Mouse (Mus musculus): ENCODE data around the gene Frmd6. TPM values are rescaled to one million over a fixed set of nuclear protein-coding genes. Genes with fewer than 3 reads are reported as not detected.

Frmd6 gene
- polyA plus RNA-seq, 1 experiment from 2014 or later, result 68.9 TPM

DNA sequence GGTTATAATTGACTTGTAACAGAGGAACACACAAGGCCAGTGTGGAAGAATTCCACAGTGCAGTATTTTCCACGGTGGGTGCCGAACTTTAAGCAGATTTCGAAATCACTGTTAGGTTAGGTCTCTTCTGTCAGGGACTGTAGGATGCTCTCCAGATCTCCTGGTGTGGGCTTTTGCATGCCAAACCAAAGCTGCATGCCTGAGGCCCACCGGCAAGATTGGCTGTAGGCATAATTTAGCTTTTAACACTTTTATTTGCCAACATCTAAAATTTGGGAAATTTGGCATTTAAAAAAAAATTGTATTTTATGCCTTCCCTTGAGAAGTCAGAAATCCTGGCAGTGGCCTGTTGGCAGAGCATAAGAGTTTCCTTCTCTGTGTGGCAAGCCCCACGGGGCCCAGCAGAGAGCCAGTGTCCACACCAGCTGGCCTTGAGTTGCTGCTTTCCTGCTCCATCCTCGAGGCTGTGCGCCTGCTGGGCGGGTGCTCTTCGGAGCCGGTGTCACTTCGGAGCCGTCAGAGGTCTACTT, 12.5 kb downstream of the Frmd6 start:
- no peak for ATAC-seq (replicated peaks; ENCODE audit: insufficient number of reproducible peaks, low FRiP score, low TSS enrichment, low read depth)
- Histone ChIP-seq H3K4me2 (ENCODE audit: low read depth, low read length) (no peak overlapping the region), H3K9ac (replicated peaks; ENCODE audit: low read length) (no peak overlapping the region), H3K27ac (replicated peaks; ENCODE audit: low read depth, low read length) (no peak overlapping the region), H3K36me3 (replicated peaks; ENCODE audit: control insufficient read depth, insufficient read depth, low read depth, low read length) (no peaks in the 10 kb centered on the region), H3K27me3 (ENCODE audit: control insufficient read depth, insufficient read depth, low read length) (no peaks in the 10 kb centered on the region), H3K9me3 (replicated peaks; ENCODE audit: control insufficient read depth, low read length) (no peaks in the 10 kb centered on the region), H3K4me1 (ENCODE audit: control insufficient read depth, insufficient read depth, low read length) (no peaks in the 10 kb centered on the region), H3K4me3 (ENCODE audit: low read depth, low read length) (no peak overlapping the region)
- no peak for DNase-seq (ENCODE audit: low spot score)
- 69% methylated on average over 12 of the region's 12 CpGs for WGBS

DNA sequence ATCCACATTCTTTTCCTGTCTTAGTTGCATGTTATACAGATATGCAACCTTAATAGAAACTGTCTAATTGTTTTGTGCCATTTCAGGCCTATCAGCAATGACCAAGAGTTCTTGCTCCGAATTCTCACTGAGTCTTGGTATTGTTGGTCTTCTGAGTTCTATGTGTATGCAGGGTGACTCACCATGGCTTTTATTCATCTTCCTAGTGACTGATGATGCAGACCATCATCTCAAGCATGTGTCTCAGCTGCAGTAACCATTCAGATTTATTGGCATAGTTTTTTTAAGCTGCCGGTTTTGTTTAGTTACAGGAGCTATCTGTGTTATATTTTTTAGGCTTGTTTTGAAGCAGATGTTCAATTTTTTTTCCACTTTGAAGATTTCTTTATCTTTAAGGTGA, 20.1 kb downstream of the Frmd6 start:
- H3K4me3 ChIP-seq (ENCODE audit: low read depth, low read length), result no peak overlapping the region
- ATAC-seq (replicated peaks; ENCODE audit: insufficient number of reproducible peaks, low FRiP score, low TSS enrichment, low read depth) (no peak), DNase-seq (ENCODE audit: low spot score) (no peak)
- H3K27ac ChIP-seq (replicated peaks; ENCODE audit: low read depth, low read length), result no peak overlapping the region
- H3K4me2 ChIP-seq (ENCODE audit: low read depth, low read length), result no peak overlapping the region
- no peaks in the 10 kb centered on the region for H3K9me3 ChIP-seq (replicated peaks; ENCODE audit: control insufficient read depth, low read length)
- WGBS, result 94% methylated on average over 2 of the region's 2 CpGs
- no peaks in the 10 kb centered on the region for H3K4me1 ChIP-seq (ENCODE audit: control insufficient read depth, insufficient read depth, low read length)
- H3K9ac ChIP-seq (replicated peaks; ENCODE audit: low read length), result no peak overlapping the region
- H3K27me3 ChIP-seq (ENCODE audit: control insufficient read depth, insufficient read depth, low read length), result no peaks in the 10 kb centered on the region
- H3K36me3 ChIP-seq (replicated peaks; ENCODE audit: control insufficient read depth, insufficient read depth, low read depth, low read length), result no peaks in the 10 kb centered on the region

- no peak overlapping the region for H3K4me3 ChIP-seq (ENCODE audit: low read depth, low read length)
- H3K4me1 ChIP-seq (ENCODE audit: control insufficient read depth, insufficient read depth, low read length), result no peaks in the 10 kb centered on the region; the same call in 1 of the 2 replicates
- no peaks in the 10 kb centered on the region for H3K27me3 ChIP-seq (ENCODE audit: control insufficient read depth, insufficient read depth, low read length)
- ATAC-seq (replicated peaks; ENCODE audit: insufficient number of reproducible peaks, low FRiP score, low TSS enrichment, low read depth), result no peak
- WGBS, result 87% methylated on average over 9 of the region's 9 CpGs
- H3K9ac ChIP-seq (replicated peaks; ENCODE audit: low read length), result no peak overlapping the region
- no peak overlapping the region; the same call in 1 of the 2 replicates for H3K27ac ChIP-seq (replicated peaks; ENCODE audit: low read depth, low read length)
- no peak overlapping the region for H3K4me2 ChIP-seq (ENCODE audit: low read depth, low read length)
- no peak for DNase-seq (ENCODE audit: low spot score)
- no peaks in the 10 kb centered on the region for H3K9me3 ChIP-seq (replicated peaks; ENCODE audit: control insufficient read depth, low read length)
- no peaks in the 10 kb centered on the region for H3K36me3 ChIP-seq (replicated peaks; ENCODE audit: control insufficient read depth, insufficient read depth, low read depth, low read length)
Measured at GRCm38 (mm10) chr12:70849024-70849423, 23.7 kb downstream of the Frmd6 start.

DNA sequence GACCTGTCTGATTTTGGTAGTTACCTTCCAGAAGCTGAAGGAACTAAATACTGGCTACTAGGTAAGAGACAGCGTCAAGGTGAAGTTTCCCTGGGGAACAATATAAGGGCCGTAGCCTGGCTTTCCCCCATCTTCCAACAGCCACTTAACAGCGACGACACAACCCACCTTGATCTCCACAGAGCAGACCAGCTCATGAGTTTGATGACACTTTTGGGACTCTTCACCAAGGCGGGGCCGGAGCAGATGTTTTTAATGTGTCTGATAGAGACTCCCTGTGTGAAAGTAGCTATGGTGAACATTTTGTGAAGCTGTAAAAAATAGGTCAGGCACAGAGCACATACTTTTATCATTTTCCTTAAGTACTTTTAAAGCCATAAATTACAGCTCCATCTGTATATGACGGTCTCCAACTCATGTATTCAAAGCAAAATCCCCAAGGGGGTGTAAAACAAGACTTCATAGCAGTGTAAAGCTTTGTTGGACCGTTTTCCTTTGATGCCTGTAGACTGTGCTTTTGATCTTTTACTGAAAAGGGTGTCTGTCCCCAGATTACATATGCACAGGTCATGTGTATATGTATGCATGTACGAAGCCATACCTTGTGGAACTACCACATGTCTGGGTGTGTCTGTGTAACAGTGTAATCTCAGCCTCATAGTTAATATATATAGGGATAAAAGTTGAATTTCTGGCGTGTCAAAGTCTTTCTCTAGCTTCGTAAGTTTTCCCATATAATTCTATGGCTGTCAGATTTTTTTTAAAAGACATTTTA, 24.4 kb downstream of the Frmd6 start:
- H3K4me3 ChIP-seq (ENCODE audit: low read depth, low read length), result no peak overlapping the region
- ATAC-seq (replicated peaks; ENCODE audit: insufficient number of reproducible peaks, low FRiP score, low TSS enrichment, low read depth) (no peak), DNase-seq (ENCODE audit: low spot score) (no peak)
- no peak overlapping the region for H3K4me2 ChIP-seq (ENCODE audit: low read depth, low read length)
- no peaks in the 10 kb centered on the region for H3K36me3 ChIP-seq (replicated peaks; ENCODE audit: control insufficient read depth, insufficient read depth, low read depth, low read length)
- 69% methylated on average over 11 of the region's 11 CpGs for WGBS
- no peaks in the 10 kb centered on the region for H3K27me3 ChIP-seq (ENCODE audit: control insufficient read depth, insufficient read depth, low read length)
- no peak overlapping the region for H3K9ac ChIP-seq (replicated peaks; ENCODE audit: low read length)
- H3K27ac ChIP-seq (replicated peaks; ENCODE audit: low read depth, low read length), result no peak overlapping the region; the same call in 1 of the 2 replicates
- no peaks in the 10 kb centered on the region; the same call in 1 of the 2 replicates for H3K4me1 ChIP-seq (ENCODE audit: control insufficient read depth, insufficient read depth, low read length)
- H3K9me3 ChIP-seq (replicated peaks; ENCODE audit: control insufficient read depth, low read length), result no peaks in the 10 kb centered on the region

- Histone ChIP-seq H3K9ac (replicated peaks; ENCODE audit: low read length) (no peak overlapping the region), H3K4me3 (ENCODE audit: low read depth, low read length) (no peak overlapping the region), H3K4me1 (ENCODE audit: control insufficient read depth, insufficient read depth, low read length) (no peaks in the 10 kb centered on the region; the same call in 1 of the 2 replicates), H3K9me3 (replicated peaks; ENCODE audit: control insufficient read depth, low read length) (no peaks in the 10 kb centered on the region), H3K27me3 (ENCODE audit: control insufficient read depth, insufficient read depth, low read length) (no peaks in the 10 kb centered on the region), H3K36me3 (replicated peaks; ENCODE audit: control insufficient read depth, insufficient read depth, low read depth, low read length) (no peaks in the 10 kb centered on the region), H3K4me2 (ENCODE audit: low read depth, low read length) (no peak overlapping the region), H3K27ac (replicated peaks; ENCODE audit: low read depth, low read length) (no peak overlapping the region; the same call in 1 of the 2 replicates)
- DNase-seq (ENCODE audit: low spot score), result peak; percentile 73
- 23% methylated on average over 7 of the region's 7 CpGs for WGBS
- ATAC-seq (replicated peaks; ENCODE audit: insufficient number of reproducible peaks, low FRiP score, low TSS enrichment, low read depth), result no peak
Measured at GRCm38 (mm10) chr12:70851342-70851960, 26.1 kb downstream of the Frmd6 start.

GRCm38 (mm10) chr12:70853026-70853425, 27.7 kb downstream of the Frmd6 start:
- ATAC-seq (replicated peaks; ENCODE audit: insufficient number of reproducible peaks, low FRiP score, low TSS enrichment, low read depth) (no peak), DNase-seq (ENCODE audit: low spot score) (no peak)
- Histone ChIP-seq H3K27me3 (ENCODE audit: control insufficient read depth, insufficient read depth, low read length) (no peaks in the 10 kb centered on the region), H3K9me3 (replicated peaks; ENCODE audit: control insufficient read depth, low read length) (no peaks in the 10 kb centered on the region), H3K27ac (replicated peaks; ENCODE audit: low read depth, low read length) (no peak overlapping the region), H3K9ac (replicated peaks; ENCODE audit: low read length) (no peak overlapping the region), H3K4me3 (ENCODE audit: low read depth, low read length) (no peak overlapping the region), H3K4me1 (ENCODE audit: control insufficient read depth, insufficient read depth, low read length) (no peaks in the 10 kb centered on the region; the same call in 1 of the 2 replicates), H3K4me2 (ENCODE audit: low read depth, low read length) (no peak overlapping the region), H3K36me3 (replicated peaks; ENCODE audit: control insufficient read depth, insufficient read depth, low read depth, low read length) (no peaks in the 10 kb centered on the region)
- WGBS, result 45% methylated on average over 6 of the region's 6 CpGs

- Histone ChIP-seq H3K9ac (replicated peaks; ENCODE audit: low read length) (no peak overlapping the region), H3K4me2 (ENCODE audit: low read depth, low read length) (no peak overlapping the region), H3K36me3 (replicated peaks; ENCODE audit: control insufficient read depth, insufficient read depth, low read depth, low read length) (no peaks in the 10 kb centered on the region), H3K27me3 (ENCODE audit: control insufficient read depth, insufficient read depth, low read length) (no peaks in the 10 kb centered on the region), H3K4me1 (ENCODE audit: control insufficient read depth, insufficient read depth, low read length) (no peaks in the 10 kb centered on the region; the same call in 1 of the 2 replicates), H3K9me3 (replicated peaks; ENCODE audit: control insufficient read depth, low read length) (no peaks in the 10 kb centered on the region), H3K27ac (replicated peaks; ENCODE audit: low read depth, low read length) (no peak overlapping the region), H3K4me3 (ENCODE audit: low read depth, low read length) (no peak overlapping the region)
- WGBS, result 75% methylated on average over 6 of the region's 6 CpGs
- ATAC-seq (replicated peaks; ENCODE audit: insufficient number of reproducible peaks, low FRiP score, low TSS enrichment, low read depth) (no peak), DNase-seq (ENCODE audit: low spot score) (no peak)
Measured at GRCm38 (mm10) chr12:70855678-70856077, 30.4 kb downstream of the Frmd6 start.

GRCm38 (mm10) chr12:70856776-70857175, 31.5 kb downstream of the Frmd6 start:
- Histone ChIP-seq H3K4me3 (ENCODE audit: low read depth, low read length) (no peak overlapping the region), H3K27me3 (ENCODE audit: control insufficient read depth, insufficient read depth, low read length) (no peaks in the 10 kb centered on the region), H3K9ac (replicated peaks; ENCODE audit: low read length) (no peak overlapping the region), H3K27ac (replicated peaks; ENCODE audit: low read depth, low read length) (no peak overlapping the region), H3K4me1 (ENCODE audit: control insufficient read depth, insufficient read depth, low read length) (no peaks in the 10 kb centered on the region), H3K9me3 (replicated peaks; ENCODE audit: control insufficient read depth, low read length) (no peaks in the 10 kb centered on the region), H3K4me2 (ENCODE audit: low read depth, low read length) (no peak overlapping the region), H3K36me3 (replicated peaks; ENCODE audit: control insufficient read depth, insufficient read depth, low read depth, low read length) (no peaks in the 10 kb centered on the region)
- 88% methylated on average over 4 of the region's 4 CpGs for WGBS
- ATAC-seq (replicated peaks; ENCODE audit: insufficient number of reproducible peaks, low FRiP score, low TSS enrichment, low read depth) (no peak), DNase-seq (ENCODE audit: low spot score) (no peak)

Measured in embryonic facial prominence, embryonic 11.5 days (tissue).